Mouse (Mus musculus): ENCODE measurements around the gene Atl2. TPM values are rescaled to one million over a fixed set of nuclear protein-coding genes. Genes with fewer than 3 reads are reported as not detected.

Gene Atl2
- polyA plus RNA-seq, 1 experiment from 2014 or later, result 26.7 TPM

GRCm38 (mm10) chr17:79818884-79819283 is 77.0 kb downstream of the Atl2 start:
- Histone ChIP-seq H3K9ac (ENCODE audit: low read length) (no peak overlapping the region), H3K4me1 (ENCODE audit: control insufficient read depth in 2 of 2, insufficient read depth in 2 of 2, low read length in 2 of 2) (peaks cover 0 to 2% of the 10 kb centered on the region in 2 experiments; a peak in 1 of 4 replicates), H3K27ac (replicated peaks in 1 of 2; ENCODE audit: control insufficient read depth in 1 of 2, insufficient read depth in 1 of 2, low read depth in 2 of 2, low read length in 2 of 2) (no peak overlapping the region), H3K9me3 (ENCODE audit: control insufficient read depth, low read length) (no peaks in the 10 kb centered on the region), H3K36me3 (ENCODE audit: control insufficient read depth, insufficient read depth, low read length) (no peaks in the 10 kb centered on the region), H3K4me3 (ENCODE audit: control insufficient read depth in 1 of 2, insufficient read depth in 1 of 2, low read depth in 1 of 2, low read length in 2 of 2) (no peak overlapping the region), H3K4me2 (ENCODE audit: low read length) (no peak overlapping the region), H3K27me3 (ENCODE audit: control insufficient read depth, insufficient read depth, low read length) (no peaks in the 10 kb centered on the region)
- ATAC-seq (ENCODE audit: insufficient number of reproducible peaks, insufficient read depth, low FRiP score, low read depth), result no peak
- 38% methylated on average over 3 of the region's 3 CpGs for WGBS

GRCm38 (mm10) chr17:79817995-79818394 is 77.9 kb downstream of the Atl2 start:
- no peak overlapping the region for H3K4me2 ChIP-seq (ENCODE audit: low read length)
- no peak overlapping the region for H3K4me3 ChIP-seq (ENCODE audit: control insufficient read depth in 1 of 2, insufficient read depth in 1 of 2, low read depth in 1 of 2, low read length in 2 of 2)
- no peak overlapping the region for H3K9ac ChIP-seq (ENCODE audit: low read length)
- peaks cover 0 to 2% of the 10 kb centered on the region in 2 experiments; a peak in 1 of 4 replicates for H3K4me1 ChIP-seq (ENCODE audit: control insufficient read depth in 2 of 2, insufficient read depth in 2 of 2, low read length in 2 of 2)
- no peak for ATAC-seq (ENCODE audit: insufficient number of reproducible peaks, insufficient read depth, low FRiP score, low read depth)
- no peak overlapping the region for H3K27ac ChIP-seq (replicated peaks in 1 of 2; ENCODE audit: control insufficient read depth in 1 of 2, insufficient read depth in 1 of 2, low read depth in 2 of 2, low read length in 2 of 2)
- WGBS, result 25% methylated on average over 7 of the region's 7 CpGs
- H3K9me3 ChIP-seq (ENCODE audit: control insufficient read depth, low read length), result no peaks in the 10 kb centered on the region
- no peaks in the 10 kb centered on the region for H3K36me3 ChIP-seq (ENCODE audit: control insufficient read depth, insufficient read depth, low read length)
- H3K27me3 ChIP-seq (ENCODE audit: control insufficient read depth, insufficient read depth, low read length), result no peaks in the 10 kb centered on the region

- no peak overlapping the region for H3K4me2 ChIP-seq (ENCODE audit: low read length)
- no peak overlapping the region for H3K27ac ChIP-seq (replicated peaks in 1 of 2; ENCODE audit: control insufficient read depth in 1 of 2, insufficient read depth in 1 of 2, low read depth in 2 of 2, low read length in 2 of 2)
- H3K9ac ChIP-seq (ENCODE audit: low read length), result no peak overlapping the region
- WGBS, result 80% methylated on average over 9 of the region's 9 CpGs
- no peak for ATAC-seq (ENCODE audit: insufficient number of reproducible peaks, insufficient read depth, low FRiP score, low read depth)
- no peaks in the 10 kb centered on the region for H3K9me3 ChIP-seq (ENCODE audit: control insufficient read depth, low read length)
- peaks cover 0 to 2% of the 10 kb centered on the region in 2 experiments; a peak in 1 of 4 replicates for H3K4me1 ChIP-seq (ENCODE audit: control insufficient read depth in 2 of 2, insufficient read depth in 2 of 2, low read length in 2 of 2)
- H3K4me3 ChIP-seq (ENCODE audit: control insufficient read depth in 1 of 2, insufficient read depth in 1 of 2, low read depth in 1 of 2, low read length in 2 of 2), result no peak overlapping the region
- H3K36me3 ChIP-seq (ENCODE audit: control insufficient read depth, insufficient read depth, low read length), result no peaks in the 10 kb centered on the region
- no peaks in the 10 kb centered on the region for H3K27me3 ChIP-seq (ENCODE audit: control insufficient read depth, insufficient read depth, low read length)
Measured at GRCm38 (mm10) chr17:79817551-79817950, 78.4 kb downstream of the Atl2 start.

- no peaks in the 10 kb centered on the region for H3K27me3 ChIP-seq (ENCODE audit: control insufficient read depth, insufficient read depth, low read length)
- 78% methylated on average over 6 of the region's 6 CpGs for WGBS
- H3K9ac ChIP-seq (ENCODE audit: low read length), result no peak overlapping the region
- no peak for ATAC-seq (ENCODE audit: insufficient number of reproducible peaks, insufficient read depth, low FRiP score, low read depth)
- no peak overlapping the region for H3K27ac ChIP-seq (replicated peaks in 1 of 2; ENCODE audit: control insufficient read depth in 1 of 2, insufficient read depth in 1 of 2, low read depth in 2 of 2, low read length in 2 of 2)
- no peak overlapping the region for H3K4me2 ChIP-seq (ENCODE audit: low read length)
- no peak overlapping the region for H3K4me3 ChIP-seq (ENCODE audit: control insufficient read depth in 1 of 2, insufficient read depth in 1 of 2, low read depth in 1 of 2, low read length in 2 of 2)
- H3K4me1 ChIP-seq (ENCODE audit: control insufficient read depth in 2 of 2, insufficient read depth in 2 of 2, low read length in 2 of 2), result peaks cover 0 to 2% of the 10 kb centered on the region in 2 experiments; a peak in 1 of 4 replicates
- no peaks in the 10 kb centered on the region for H3K9me3 ChIP-seq (ENCODE audit: control insufficient read depth, low read length)
- no peaks in the 10 kb centered on the region for H3K36me3 ChIP-seq (ENCODE audit: control insufficient read depth, insufficient read depth, low read length)
Measured at GRCm38 (mm10) chr17:79816896-79817295, 79.0 kb downstream of the Atl2 start.

- Histone ChIP-seq H3K4me3 (ENCODE audit: control insufficient read depth in 1 of 2, insufficient read depth in 1 of 2, low read depth in 1 of 2, low read length in 2 of 2) (no peak overlapping the region), H3K4me2 (ENCODE audit: low read length) (no peak overlapping the region), H3K36me3 (ENCODE audit: control insufficient read depth, insufficient read depth, low read length) (no peaks in the 10 kb centered on the region), H3K27ac (replicated peaks in 1 of 2; ENCODE audit: control insufficient read depth in 1 of 2, insufficient read depth in 1 of 2, low read depth in 2 of 2, low read length in 2 of 2) (no peak overlapping the region), H3K9me3 (ENCODE audit: control insufficient read depth, low read length) (no peaks in the 10 kb centered on the region), H3K4me1 (ENCODE audit: control insufficient read depth in 2 of 2, insufficient read depth in 2 of 2, low read length in 2 of 2) (no peaks in the 10 kb centered on the region), H3K27me3 (ENCODE audit: control insufficient read depth, insufficient read depth, low read length) (no peaks in the 10 kb centered on the region), H3K9ac (ENCODE audit: low read length) (no peak overlapping the region)
- WGBS, result 81% methylated on average over 9 of the region's 9 CpGs
- ATAC-seq (ENCODE audit: insufficient number of reproducible peaks, insufficient read depth, low FRiP score, low read depth), result no peak
Measured at GRCm38 (mm10) chr17:79810421-79810820, 85.5 kb downstream of the Atl2 start.

- no peaks in the 10 kb centered on the region for H3K27me3 ChIP-seq (ENCODE audit: control insufficient read depth, insufficient read depth, low read length)
- 72% methylated on average over 23 of the region's 23 CpGs for WGBS
- no peaks in the 10 kb centered on the region for H3K36me3 ChIP-seq (ENCODE audit: control insufficient read depth, insufficient read depth, low read length)
- no peak overlapping the region for H3K9ac ChIP-seq (ENCODE audit: low read length)
- no peak for ATAC-seq (ENCODE audit: insufficient number of reproducible peaks, insufficient read depth, low FRiP score, low read depth)
- no peaks in the 10 kb centered on the region for H3K4me1 ChIP-seq (ENCODE audit: control insufficient read depth in 2 of 2, insufficient read depth in 2 of 2, low read length in 2 of 2)
- H3K4me3 ChIP-seq (ENCODE audit: control insufficient read depth in 1 of 2, insufficient read depth in 1 of 2, low read depth in 1 of 2, low read length in 2 of 2), result no peak overlapping the region
- no peaks in the 10 kb centered on the region for H3K9me3 ChIP-seq (ENCODE audit: control insufficient read depth, low read length)
- H3K27ac ChIP-seq (replicated peaks in 1 of 2; ENCODE audit: control insufficient read depth in 1 of 2, insufficient read depth in 1 of 2, low read depth in 2 of 2, low read length in 2 of 2), result no peak overlapping the region
- H3K4me2 ChIP-seq (ENCODE audit: low read length), result no peak overlapping the region
Measured at GRCm38 (mm10) chr17:79809491-79810316, 86.2 kb downstream of the Atl2 start.

- no peaks in the 10 kb centered on the region for H3K9me3 ChIP-seq (ENCODE audit: control insufficient read depth, low read length)
- no peak overlapping the region for H3K27ac ChIP-seq (replicated peaks in 1 of 2; ENCODE audit: control insufficient read depth in 1 of 2, insufficient read depth in 1 of 2, low read depth in 2 of 2, low read length in 2 of 2)
- no peaks in the 10 kb centered on the region for H3K27me3 ChIP-seq (ENCODE audit: control insufficient read depth, insufficient read depth, low read length)
- ATAC-seq (ENCODE audit: insufficient number of reproducible peaks, insufficient read depth, low FRiP score, low read depth), result no peak
- WGBS, result 80% methylated on average over 8 of the region's 8 CpGs
- no peaks in the 10 kb centered on the region for H3K36me3 ChIP-seq (ENCODE audit: control insufficient read depth, insufficient read depth, low read length)
- no peak overlapping the region for H3K9ac ChIP-seq (ENCODE audit: low read length)
- no peak overlapping the region for H3K4me3 ChIP-seq (ENCODE audit: control insufficient read depth in 1 of 2, insufficient read depth in 1 of 2, low read depth in 1 of 2, low read length in 2 of 2)
- no peaks in the 10 kb centered on the region for H3K4me1 ChIP-seq (ENCODE audit: control insufficient read depth in 2 of 2, insufficient read depth in 2 of 2, low read length in 2 of 2)
- no peak overlapping the region for H3K4me2 ChIP-seq (ENCODE audit: low read length)
Measured at GRCm38 (mm10) chr17:79807237-79807930, 88.5 kb downstream of the Atl2 start.
